Mouse (Mus musculus) lung, postnatal 36 days (tissue): ENCODE results near the gene Ift172.
"Not testable (repeated sequence)": the region's sequence is repeated elsewhere in the genome, so short reads cannot be mapped to it uniquely, and the experiment has no call there.

ENCODE experiments used
- DNase-seq: peaks from one replicate; pipeline ENCODE4 v3.0.0; 2022; ENCODE audit warnings: mixed read lengths

The Ift172 gene

DNA sequence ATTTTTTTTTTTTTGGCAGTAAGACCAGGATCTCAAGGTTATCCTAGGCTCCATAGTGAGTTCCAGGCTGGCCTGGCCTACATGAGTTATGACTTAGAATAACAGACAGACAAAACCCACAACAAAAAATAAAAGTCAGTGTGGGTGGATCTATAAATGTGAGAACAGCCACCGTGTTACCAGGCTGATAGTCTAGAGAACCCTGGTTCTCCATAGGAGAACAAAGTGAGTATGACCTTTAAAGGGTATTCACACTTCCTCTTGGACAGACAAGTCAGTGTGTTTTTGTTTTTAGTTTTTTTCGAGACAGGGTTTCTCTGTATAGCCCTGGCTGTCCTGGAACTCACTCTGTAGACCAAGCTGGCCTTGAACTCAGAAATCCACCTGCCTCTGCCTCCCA, 34.9 kb downstream of the Ift172 start:
- DNase-seq: no peak

DNA sequence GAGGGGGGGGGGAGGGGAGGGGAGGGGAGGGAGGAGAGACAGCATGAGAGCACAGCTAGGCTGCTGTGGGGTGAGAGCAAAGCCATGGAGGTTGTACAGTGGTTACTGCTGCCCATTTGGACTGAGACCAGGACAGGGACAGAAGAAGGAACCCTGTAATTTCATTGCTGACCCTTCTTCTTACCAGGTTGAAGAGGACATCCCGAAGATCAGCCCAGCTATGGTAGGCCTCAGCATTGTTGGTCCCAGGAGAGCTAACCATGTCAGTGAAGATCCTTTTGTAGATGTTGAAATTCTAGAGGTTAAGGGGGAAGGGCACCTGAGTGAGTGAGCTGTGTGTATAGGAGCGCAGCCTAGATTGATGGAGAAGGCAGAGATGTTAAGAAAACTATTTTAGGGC, 35.5 kb downstream of the Ift172 start:
- no peak for DNase-seq

GRCm38 (mm10) chr5:31254901-31255300, 36.0 kb downstream of the Ift172 start:
- no peak for DNase-seq

DNA sequence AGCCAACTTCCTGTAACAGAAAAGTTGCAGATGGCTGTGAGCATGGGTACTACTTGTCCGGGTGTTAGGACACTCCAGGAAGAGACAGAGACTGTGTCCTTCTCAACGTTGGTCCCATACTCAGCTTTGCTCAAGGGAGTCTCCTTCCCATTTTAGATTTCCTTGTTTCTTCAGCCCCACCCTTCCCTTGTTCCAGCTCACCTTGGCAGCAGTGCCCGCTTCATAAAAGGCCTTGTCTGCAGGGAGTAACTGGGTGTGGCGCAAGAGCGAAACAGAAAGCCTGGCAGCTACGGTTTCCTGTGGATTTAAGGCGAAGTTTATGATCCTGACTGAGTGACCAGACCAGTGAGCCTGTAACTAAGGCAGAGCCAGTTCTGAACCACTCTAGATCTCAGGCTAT, 36.5 kb downstream of the Ift172 start:
- peak; percentile 91 for DNase-seq

GRCm38 (mm10) chr5:31253806-31254205, 37.1 kb downstream of the Ift172 start:
- no peak for DNase-seq

DNA sequence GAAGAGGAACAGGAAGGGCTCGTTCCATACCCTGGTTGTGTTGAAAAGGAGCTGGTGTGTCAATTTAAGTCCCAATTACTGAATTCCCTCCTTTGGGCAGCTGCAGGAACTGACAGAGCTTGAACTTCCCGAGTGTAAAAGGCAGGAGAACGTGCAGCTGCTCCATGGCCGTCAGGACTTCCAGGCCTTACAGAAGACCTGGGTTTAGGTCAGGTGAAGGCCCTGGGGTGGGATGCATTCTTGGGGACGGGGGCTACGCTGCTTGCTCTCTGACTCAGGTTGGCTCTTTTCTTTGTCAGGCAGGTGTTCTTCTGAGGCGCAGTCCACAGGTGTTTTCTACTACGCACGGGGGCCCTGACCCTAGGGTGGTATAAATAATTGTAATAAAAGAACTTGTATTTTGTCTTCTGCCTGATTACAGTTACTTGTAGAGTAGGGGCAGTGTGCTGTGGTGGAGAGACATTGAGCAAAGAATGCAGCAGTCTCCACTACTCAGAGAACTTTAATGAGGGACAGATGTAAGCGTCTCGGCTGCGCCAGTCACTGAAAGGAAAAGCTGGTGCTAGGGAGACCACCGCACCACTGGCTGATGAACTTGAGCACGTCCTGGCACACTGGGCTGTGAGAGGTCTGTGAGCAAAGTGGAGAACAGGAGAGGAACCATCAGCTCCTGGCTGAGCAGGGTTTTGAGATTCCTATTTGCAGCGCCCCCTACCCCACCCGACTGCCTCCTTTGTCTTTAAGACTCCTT, 37.9 kb downstream of the Ift172 start:
- DNase-seq: no peak

DNA sequence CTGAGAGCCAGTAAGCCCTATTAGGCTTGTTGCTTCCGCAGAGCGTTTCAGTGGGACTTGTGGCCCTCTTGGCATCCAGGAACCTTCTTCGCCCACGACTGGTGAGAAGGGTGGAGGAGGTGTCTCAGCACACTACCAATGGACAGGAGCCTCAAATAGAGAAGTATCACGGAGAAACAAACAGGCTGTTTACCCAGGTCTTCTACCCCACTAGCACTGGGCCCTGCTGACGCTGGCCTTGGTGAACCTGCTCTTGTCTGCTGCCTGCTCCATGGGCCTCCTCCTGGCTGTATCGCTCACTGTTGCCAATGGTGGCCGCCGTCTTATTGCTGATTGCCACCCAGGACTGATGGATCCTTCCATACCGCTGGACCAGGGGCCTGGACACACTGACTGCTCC, 38.8 kb downstream of the Ift172 start:
- no peak for DNase-seq

- peak; percentile 76 for DNase-seq
Measured at GRCm38 (mm10) chr5:31251541-31252101, 39.3 kb downstream of the Ift172 start, which contains the start of gene Krtcap3. Krtcap3 (plus strand) TSS chr5:31251691.

- no peak for DNase-seq
Measured at GRCm38 (mm10) chr5:31250716-31251115, 40.2 kb downstream of the Ift172 start.

- DNase-seq: no peak
Measured at GRCm38 (mm10) chr5:31242191-31242590, 48.7 kb downstream of the Ift172 start.

DNA sequence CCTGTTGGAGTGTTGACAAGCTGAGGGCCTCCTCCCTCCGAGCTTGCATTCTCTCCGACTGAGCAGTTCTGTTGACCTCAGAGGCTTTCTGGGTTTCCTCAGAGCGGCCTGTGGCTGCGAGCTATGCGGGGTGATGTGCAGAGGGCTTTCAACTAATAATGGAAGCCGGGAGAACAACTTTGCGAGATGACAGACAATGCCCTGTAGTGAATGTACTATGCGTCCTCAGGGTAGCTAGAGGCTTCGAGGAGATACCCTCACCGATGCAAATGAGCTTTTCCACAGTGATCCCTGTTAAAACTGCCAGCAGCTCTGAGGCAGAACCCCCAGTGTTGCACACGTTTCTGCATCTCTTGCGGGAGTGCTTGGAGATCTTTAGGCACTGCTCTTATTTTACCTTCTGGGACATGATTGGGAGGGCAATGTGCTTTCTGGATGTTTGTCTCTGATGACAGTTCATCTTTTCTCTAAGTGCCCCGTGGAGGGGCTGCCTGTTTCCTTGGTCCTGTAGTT, 49.3 kb downstream of the Ift172 start:
- no peak for DNase-seq

- peak; percentile 98 for DNase-seq
Measured at GRCm38 (mm10) chr5:31240637-31241521, 50.0 kb downstream of the Ift172 start, which contains the start of the genes Nrbp1 and Gm9970. Nrbp1 (plus strand) TSS chr5:31240864. Gm9970 (minus strand) TSS chr5:31241232.

- no peak for DNase-seq
Measured at GRCm38 (mm10) chr5:31226641-31227040, 64.3 kb downstream of the Ift172 start.

DNA sequence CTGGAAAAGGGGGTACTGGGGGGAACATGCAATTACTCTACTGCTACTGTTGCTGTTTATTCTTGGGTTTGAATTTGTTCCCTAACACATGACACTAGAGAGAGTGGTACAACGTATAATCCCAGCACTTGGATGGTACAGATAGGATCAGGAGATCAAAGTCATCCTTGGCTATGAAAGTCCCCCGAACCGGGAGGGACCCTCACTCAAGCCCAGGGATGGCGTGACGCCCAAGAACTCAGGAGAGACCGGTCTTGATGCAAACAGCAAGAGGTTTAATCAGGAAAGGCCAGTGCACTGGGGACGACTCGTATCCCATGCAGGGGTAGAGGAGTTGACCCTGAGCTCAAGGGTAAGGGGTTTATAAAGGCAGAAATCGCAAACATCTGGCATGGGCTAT, 68.2 kb downstream of the Ift172 start:
- DNase-seq: no peak

GRCm38 (mm10) chr5:31221304-31221945, 69.5 kb downstream of the Ift172 start:
- peak; percentile 71 for DNase-seq

GRCm38 (mm10) chr5:31220448-31221303, 70.2 kb downstream of the Ift172 start, which contains the start of gene Ppm1g:
Ppm1g (minus strand) TSS chr5:31220687.
- DNase-seq: peak; percentile 97

GRCm38 (mm10) chr5:31219911-31220447, 70.9 kb downstream of the Ift172 start:
- peak; percentile 32 for DNase-seq

DNA sequence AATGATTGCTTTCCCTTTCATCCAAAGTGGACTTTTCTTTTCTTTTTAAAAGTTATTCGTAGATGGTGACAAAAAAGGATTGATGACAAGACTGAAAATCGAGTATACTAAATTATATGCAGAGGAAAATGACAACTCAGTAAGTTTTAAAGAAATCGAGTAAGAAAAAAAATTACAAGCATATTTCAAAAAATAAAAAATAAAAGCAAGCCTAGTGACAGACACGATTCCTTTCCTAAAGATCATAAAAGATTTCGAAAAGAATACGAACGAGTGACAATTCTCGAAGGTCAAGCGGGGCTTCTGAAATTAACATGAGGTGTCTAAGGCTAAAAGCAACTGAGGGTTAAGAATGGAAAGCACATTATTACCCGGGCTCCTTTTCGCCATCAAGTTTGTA, 71.4 kb downstream of the Ift172 start:
- no peak for DNase-seq

GRCm38 (mm10) chr5:31219070-31219469, 71.8 kb downstream of the Ift172 start:
- peak; percentile 35 for DNase-seq

DNA sequence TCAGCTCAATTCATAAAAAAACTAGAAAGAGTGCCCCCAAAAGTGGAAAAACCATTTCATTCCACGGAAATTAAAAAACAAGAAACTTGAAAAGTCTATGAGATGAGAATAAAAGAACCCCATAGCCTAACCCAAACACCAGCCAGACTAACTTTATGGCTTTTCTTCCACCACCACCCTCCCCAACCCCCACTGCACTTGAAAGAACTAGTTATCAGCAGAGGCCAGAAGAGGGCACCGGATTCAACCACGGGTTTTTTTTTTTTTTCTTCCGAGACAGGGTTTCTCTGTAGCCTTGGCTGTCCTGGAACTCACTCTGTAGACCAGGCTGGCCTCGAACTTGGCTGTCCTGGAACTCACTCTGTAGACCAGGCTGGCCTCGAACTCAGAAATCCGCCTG, 72.6 kb downstream of the Ift172 start:
- DNase-seq: peak; percentile 40

DNA sequence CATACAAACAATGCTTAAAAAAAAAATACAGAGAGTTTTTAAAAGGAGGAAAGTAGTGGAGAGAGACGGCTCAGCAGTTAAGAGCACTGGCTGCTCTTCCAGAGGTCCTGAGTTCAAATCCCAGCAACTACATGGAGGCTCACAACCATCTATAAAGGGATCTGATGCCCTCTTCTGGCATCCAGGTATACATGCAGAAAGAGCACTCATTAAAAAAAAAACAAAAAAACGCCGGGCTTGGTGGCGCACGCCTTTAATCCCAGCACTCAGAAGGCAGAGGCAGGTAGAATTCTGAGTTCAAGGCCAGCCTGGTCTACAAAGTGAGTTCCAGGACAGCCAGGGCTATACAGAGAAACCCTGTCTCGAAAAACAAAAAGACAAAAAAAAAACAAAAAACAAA, 74.4 kb downstream of the Ift172 start:
- not testable (repeated sequence) for DNase-seq
